Mouse (Mus musculus) lung, embryonic 15.5 days (tissue): ENCODE measurements around the gene Rasa1. TPM values are rescaled to one million over a fixed set of nuclear protein-coding genes. Genes with fewer than 3 reads are reported as not detected.

Experiments used
- ATAC-seq: fragments of 200-750 bp; cut with Nextera tagmentation; 2 replicates; pipeline ENCODE4 v1.8.0; 2017; ENCODE audit warnings: moderate number of reproducible peaks, borderline replicate concordance; ENCODE audit not compliant: low FRiP score, low TSS enrichment; ENCODE audit errors: extremely low read depth
- H3K27ac ChIP-seq: fragments of 300-500 bp; sonication (generic); 2 replicates; pipeline ENCODE4 v1.5.1; 2015; ENCODE audit warnings: moderate library complexity, mild to moderate bottlenecking, inconsistent platforms
- H3K27me3 ChIP-seq: fragments of 300-500 bp; sonication (generic); 2 replicates; pipeline ENCODE4 v1.6.1; 2015; ENCODE audit warnings: inconsistent platforms
- H3K36me3 ChIP-seq: fragments of 300-500 bp; sonication (generic); 2 replicates; pipeline ENCODE4 v1.6.1; 2015; ENCODE audit warnings: inconsistent platforms
- H3K4me1 ChIP-seq: fragments of 300-500 bp; sonication (generic); 2 replicates; pipeline ENCODE4 v1.6.1; 2015; ENCODE audit warnings: inconsistent platforms
- H3K4me2 ChIP-seq: fragments of 300-500 bp; sonication (generic); 2 replicates; pipeline ENCODE4 v1.6.1; 2015; ENCODE audit warnings: inconsistent platforms, mild to moderate bottlenecking, moderate library complexity
- H3K4me3 ChIP-seq: fragments of 300-500 bp; sonication (generic); 2 replicates; pipeline ENCODE4 v1.5.1; 2015; ENCODE audit warnings: mild to moderate bottlenecking, inconsistent platforms
- H3K9ac ChIP-seq: fragments of 300-500 bp; sonication (generic); 2 replicates; pipeline ENCODE4 v1.6.1; 2015; ENCODE audit warnings: inconsistent platforms
- H3K9me3 ChIP-seq: fragments of 300-500 bp; sonication (generic); 2 replicates; pipeline ENCODE4 v1.6.1; 2016; ENCODE audit warnings: inconsistent platforms
- WGBS: fragments of 180-500 bp; shearing (Covaris S2); methylation state at CpG from one replicate; pipeline ENCODE4 v1.1.7; 2015; 5-methylcytosine and 5-hydroxymethylcytosine counted together
- polyA plus RNA-seq: library from polyadenylated mRNA; unstranded; fragments of >200 nt; fragmentation: Nextera tagmentation; extraction: Ambion mirVana; gene quantifications from 2 replicates; pipeline ENCODE4 v1.2.1, GENCODE M21; 2015

The Rasa1 gene
- 43.3 and 45.8 TPM in 2 replicates for polyA plus RNA-seq

DNA sequence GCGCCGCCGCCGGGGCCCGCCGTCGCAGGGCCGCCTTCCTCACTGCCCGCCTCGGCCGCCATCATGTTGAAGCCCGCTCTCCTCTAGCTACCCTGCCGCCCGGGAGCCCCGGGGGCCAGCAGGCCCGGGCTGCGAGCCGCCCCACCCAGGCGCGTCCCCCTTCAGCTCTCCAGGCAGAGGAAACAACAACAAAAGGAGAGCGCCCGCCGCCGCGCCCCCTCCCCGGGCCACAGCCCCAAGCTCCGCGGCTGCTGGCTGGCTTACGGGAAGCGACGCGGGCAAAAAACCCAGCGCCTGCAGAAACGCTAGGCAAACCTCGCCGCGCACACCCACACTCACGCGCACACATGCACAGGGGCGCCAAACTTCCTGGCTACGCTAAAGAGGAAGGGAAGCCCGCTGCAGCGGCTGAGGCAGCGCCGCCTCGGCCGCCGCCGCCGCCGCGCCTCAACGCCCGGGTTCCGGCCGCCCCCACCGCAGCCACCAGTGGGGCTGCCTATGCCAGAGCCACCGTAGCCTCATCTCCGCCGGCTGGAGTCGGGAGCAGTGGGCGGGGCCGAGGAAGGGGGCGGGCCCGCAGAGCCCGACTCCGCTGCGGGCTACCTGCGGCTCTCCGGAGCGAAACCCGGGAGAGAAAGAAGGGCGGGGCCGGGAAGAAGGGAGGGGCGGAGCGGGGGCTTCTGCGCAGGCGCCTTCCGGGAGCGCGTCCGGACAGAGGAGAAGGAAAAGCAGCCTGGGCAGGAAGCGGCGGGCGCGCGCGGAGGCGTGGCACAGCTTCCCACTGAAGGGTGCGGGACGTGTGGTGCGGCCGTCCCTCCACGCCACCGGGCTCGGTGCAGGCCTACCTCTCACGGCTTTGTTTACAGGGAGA lies at the start of gene Rasa1:
Gene Rasa1, minus strand, starts transcription at position 288 of the 871 bp plus-strand sequence.
- Histone ChIP-seq H3K9me3 (no peaks in the 10 kb centered on the region), H3K36me3 (no peaks in the 10 kb centered on the region), H3K4me1 (peaks cover 4% of the 10 kb centered on the region; the same call in 1 of the 2 replicates), H3K4me3 (peak within 1 kb of the TSS; percentile 97), H3K27me3 (no peaks in the 10 kb centered on the region), H3K4me2 (peak within 1 kb of the TSS; percentile 55), H3K27ac (peak within 1 kb of the TSS; percentile 100), H3K9ac (peak within 1 kb of the TSS; percentile 98)
- WGBS: under 1% methylated on average over 92 of the region's 97 CpGs
- ATAC-seq: peak; percentile 99

DNA sequence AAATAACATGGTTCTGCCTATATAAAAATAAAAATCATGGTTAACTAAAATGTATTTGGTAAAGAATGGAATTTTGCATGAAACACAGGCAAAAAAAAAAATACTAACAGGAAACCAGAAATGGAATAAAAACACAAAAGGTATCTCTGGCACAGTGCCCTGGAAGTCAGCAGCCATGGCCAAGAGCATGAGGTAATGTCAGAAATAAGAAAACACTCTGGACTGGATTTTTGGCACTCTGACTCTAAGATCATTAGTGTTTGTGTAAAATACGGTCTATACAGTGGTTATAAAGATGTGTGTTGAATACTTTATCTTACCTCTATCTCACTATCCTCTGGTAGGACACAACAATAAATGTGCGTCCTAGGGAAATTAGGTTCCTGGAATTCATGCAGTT lies 22.6 kb upstream of the Rasa1 start:
- H3K4me1 ChIP-seq: no peaks in the 10 kb centered on the region
- H3K4me2 ChIP-seq: no peak overlapping the region
- H3K9ac ChIP-seq: no peak overlapping the region
- no peaks in the 10 kb centered on the region for H3K9me3 ChIP-seq
- no peak overlapping the region for H3K4me3 ChIP-seq
- no peaks in the 10 kb centered on the region for H3K27me3 ChIP-seq
- no peak overlapping the region for H3K27ac ChIP-seq
- no peak for ATAC-seq
- H3K36me3 ChIP-seq: no peaks in the 10 kb centered on the region
- WGBS: 61% methylated on average over 2 of the region's 2 CpGs

DNA sequence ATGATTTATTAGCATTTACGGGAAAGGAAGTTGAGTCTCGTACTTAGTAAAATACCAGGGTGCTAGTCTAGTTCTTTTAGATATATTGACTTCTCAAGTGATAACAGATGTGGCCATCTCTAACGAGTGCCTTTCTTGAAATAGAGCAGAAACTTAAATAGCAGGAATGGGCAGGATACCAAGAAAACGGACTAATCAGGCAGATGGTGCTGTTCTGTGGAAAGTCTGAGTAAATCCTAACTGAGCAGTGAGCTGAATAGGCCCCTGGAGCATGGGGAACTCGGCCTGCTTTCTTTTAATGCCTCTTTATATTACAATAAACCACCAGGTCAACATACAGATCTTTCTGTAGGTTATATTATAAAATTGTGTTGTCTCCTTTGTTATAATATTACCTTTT lies 22.0 kb upstream of the Rasa1 start:
- Histone ChIP-seq H3K4me2 (no peak overlapping the region), H3K9ac (no peak overlapping the region), H3K4me3 (no peak overlapping the region), H3K36me3 (no peaks in the 10 kb centered on the region), H3K4me1 (no peaks in the 10 kb centered on the region), H3K27me3 (no peaks in the 10 kb centered on the region), H3K27ac (no peak overlapping the region), H3K9me3 (no peaks in the 10 kb centered on the region)
- no peak for ATAC-seq
- WGBS: 51% methylated on average over 5 of the region's 5 CpGs

DNA sequence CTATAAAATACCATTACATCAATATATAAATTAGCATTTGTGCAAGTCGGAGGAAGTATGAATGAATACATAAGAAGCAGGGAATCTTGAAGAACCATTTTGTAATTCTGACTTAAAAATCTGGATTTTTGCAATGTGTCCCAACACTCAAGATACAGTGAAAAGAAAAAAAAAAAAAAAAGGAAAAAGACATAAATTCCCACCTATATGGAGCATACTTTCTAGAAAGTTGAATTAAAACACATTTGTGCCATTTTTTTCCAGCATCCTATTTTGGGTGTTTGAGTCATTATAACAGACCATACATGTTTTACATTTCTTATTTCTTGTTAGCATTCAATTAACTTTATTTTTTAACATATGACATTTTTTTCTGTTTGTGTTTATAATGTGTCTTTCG lies 21.6 kb upstream of the Rasa1 start:
- Histone ChIP-seq H3K4me2 (no peak overlapping the region), H3K9ac (no peak overlapping the region), H3K27me3 (no peaks in the 10 kb centered on the region), H3K4me1 (no peaks in the 10 kb centered on the region), H3K4me3 (no peak overlapping the region), H3K36me3 (no peaks in the 10 kb centered on the region), H3K27ac (no peak overlapping the region), H3K9me3 (no peaks in the 10 kb centered on the region)
- WGBS: 87% methylated on average over 2 of the region's 2 CpGs
- no peak for ATAC-seq

DNA sequence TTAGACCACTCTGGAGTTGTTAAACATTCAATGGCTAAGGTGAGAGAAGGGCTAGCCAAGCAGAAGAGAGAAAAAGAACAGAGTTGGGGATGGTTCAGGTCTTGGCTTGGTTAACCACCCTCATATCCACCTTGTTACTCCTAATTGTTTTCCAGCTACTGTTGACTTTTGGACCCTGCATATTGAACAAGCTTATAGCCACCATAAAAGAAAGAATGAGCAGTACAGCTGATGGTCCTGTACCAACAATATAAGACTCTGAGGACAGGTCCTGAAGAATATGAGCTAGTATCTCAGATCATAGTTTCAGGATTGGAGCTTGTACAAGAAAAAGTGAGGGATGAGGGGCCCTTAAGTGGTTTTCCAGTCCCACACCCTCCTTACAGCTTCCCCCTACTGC lies 17.1 kb upstream of the Rasa1 start:
- Histone ChIP-seq H3K27me3 (no peaks in the 10 kb centered on the region), H3K36me3 (no peaks in the 10 kb centered on the region), H3K4me3 (no peak overlapping the region), H3K9me3 (no peaks in the 10 kb centered on the region), H3K4me1 (no peaks in the 10 kb centered on the region), H3K4me2 (no peak overlapping the region), H3K9ac (no peak overlapping the region), H3K27ac (no peak overlapping the region)
- ATAC-seq: no peak

DNA sequence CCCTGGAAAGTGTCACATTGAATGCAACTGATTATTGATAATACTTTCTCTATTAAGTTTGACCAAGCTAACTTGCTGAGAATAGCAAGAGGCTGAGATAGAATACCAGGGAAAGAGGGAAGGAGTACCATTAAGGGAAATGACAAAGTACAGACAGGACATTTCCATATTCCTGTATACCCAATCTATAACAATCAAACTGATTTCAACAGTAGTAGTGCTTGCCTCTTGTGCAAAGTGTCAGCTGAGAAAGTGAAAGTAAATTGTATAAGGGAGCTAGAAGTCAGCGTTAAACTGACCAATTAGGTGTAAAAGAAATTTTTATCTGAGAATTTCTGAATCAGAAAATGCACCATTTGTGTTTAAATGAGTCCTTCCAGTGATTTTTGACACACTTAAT lies 1.7 kb upstream of the Rasa1 start:
- Histone ChIP-seq H3K36me3 (no peaks in the 10 kb centered on the region), H3K9me3 (no peaks in the 10 kb centered on the region), H3K9ac (no peak overlapping the region), H3K27me3 (no peaks in the 10 kb centered on the region), H3K4me1 (peaks cover 4% of the 10 kb centered on the region; the same call in 1 of the 2 replicates), H3K4me2 (no peak overlapping the region), H3K4me3 (no peak overlapping the region), H3K27ac (no peak overlapping the region)
- ATAC-seq: no peak
- WGBS: 56% methylated on average over 1 of the region's 1 CpGs

DNA sequence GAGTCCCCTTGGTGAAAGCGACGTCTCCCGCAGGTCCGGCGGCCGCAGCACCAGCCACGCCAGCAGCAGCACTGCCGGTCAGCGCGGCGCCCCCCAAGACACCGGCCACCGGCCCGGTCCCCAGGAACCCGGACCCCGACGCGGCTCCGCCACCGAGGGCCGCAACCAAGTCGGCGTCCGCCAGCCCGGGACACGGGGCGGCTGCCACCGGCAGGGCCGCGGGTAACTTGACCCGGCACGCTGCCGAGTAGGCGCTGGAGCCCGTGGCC lies 422 bp downstream of the Rasa1 start:
- peaks cover 4% of the 10 kb centered on the region; the same call in 1 of the 2 replicates for H3K4me1 ChIP-seq
- peak overlapping the region; percentile 55 for H3K4me2 ChIP-seq
- H3K27ac ChIP-seq: peak overlapping the region; percentile 100
- 0% methylated on average over 34 of the region's 35 CpGs for WGBS
- ATAC-seq: 0 out of 2 replicates have a peak, but pooled peaks have one; percentile 1
- H3K9me3 ChIP-seq: no peaks in the 10 kb centered on the region
- peak overlapping the region; percentile 97 for H3K4me3 ChIP-seq
- H3K36me3 ChIP-seq: no peaks in the 10 kb centered on the region
- H3K9ac ChIP-seq: peak overlapping the region; percentile 98
- H3K27me3 ChIP-seq: no peaks in the 10 kb centered on the region

DNA sequence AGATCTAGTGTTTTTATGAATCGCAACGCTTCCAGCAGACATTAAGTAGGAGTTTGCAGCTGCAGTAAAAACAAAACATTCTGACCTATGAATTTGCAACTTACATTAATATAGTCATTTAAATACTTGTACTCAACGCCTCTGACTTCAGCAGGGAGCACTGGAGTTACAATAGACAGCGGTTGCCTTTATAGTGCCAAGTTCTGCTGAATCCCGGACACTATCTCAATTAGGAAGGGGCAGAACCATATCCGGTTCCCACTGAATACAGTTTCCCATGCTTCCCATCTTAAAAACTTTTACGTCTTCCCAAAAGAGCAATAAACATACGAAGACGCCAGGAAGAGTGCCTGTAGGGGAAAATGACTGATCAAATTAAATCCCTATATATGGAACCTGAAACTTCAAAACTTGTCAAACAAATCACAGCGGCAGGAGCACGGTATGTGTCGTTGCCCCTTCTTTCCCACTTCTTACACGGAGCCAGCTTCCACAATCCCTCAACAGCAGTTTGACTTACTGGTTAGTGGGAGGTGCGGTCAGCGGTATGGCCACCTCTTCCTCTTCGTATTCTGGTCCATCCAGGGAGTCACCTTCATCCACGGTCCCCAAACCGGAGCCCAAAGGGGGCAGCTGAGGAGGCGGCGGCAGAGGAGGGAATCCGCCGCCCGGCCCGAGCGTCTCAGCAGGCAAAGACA lies 905 bp downstream of the Rasa1 start:
- Histone ChIP-seq H3K36me3 (no peaks in the 10 kb centered on the region), H3K4me1 (peaks cover 4% of the 10 kb centered on the region; the same call in 1 of the 2 replicates), H3K9ac (peak overlapping the region; percentile 98), H3K9me3 (no peaks in the 10 kb centered on the region), H3K27me3 (no peaks in the 10 kb centered on the region), H3K27ac (peak overlapping the region; percentile 100), H3K4me3 (peak overlapping the region; percentile 97), H3K4me2 (peak overlapping the region; percentile 55)
- no peak; the same call in 1 of the 2 replicates for ATAC-seq
- WGBS: under 1% methylated on average over 25 of the region's 25 CpGs

DNA sequence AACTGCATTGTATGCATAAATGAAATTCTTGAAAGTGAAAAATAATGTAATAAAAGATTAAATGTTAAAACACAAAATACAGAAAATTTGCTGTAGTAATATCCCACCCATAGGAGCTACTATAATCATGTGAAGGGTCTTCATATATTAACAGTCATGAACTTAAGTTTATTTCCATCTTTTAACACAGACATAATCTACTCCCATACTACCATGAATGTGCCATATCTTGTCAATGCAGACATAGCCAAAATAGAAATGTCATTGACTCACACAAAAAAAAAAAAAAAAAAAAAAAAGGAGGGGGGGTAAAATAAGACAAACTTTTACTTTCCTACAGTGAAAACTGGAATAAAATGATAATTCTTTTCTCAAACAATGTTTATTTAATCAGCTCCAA lies 6.3 kb downstream of the Rasa1 start:
- no peaks in the 10 kb centered on the region for H3K27me3 ChIP-seq
- no peak overlapping the region for H3K27ac ChIP-seq
- H3K9ac ChIP-seq: no peak overlapping the region
- no peak overlapping the region for H3K4me2 ChIP-seq
- H3K36me3 ChIP-seq: no peaks in the 10 kb centered on the region
- ATAC-seq: no peak
- H3K4me3 ChIP-seq: no peak overlapping the region
- H3K9me3 ChIP-seq: no peaks in the 10 kb centered on the region
- H3K4me1 ChIP-seq: peaks cover 4% of the 10 kb centered on the region; the same call in 1 of the 2 replicates

DNA sequence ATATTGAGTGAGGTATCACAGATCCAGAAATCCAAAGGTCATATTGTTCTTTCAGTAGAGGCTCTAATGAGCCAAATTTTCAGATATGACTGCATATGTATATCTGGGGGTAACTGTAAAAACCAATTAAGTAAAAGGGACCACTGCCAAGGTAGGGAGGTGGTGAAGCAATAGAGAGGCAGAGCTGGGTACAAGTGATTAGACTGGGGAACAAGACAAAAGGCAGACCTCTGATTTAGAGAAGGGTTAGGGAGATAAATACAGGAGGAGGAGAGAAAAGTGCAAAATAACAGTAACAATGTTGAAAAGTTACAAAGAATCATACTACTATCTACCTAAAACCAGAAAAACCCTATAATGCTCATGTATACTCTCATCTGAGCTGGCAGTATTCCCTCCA lies 10.0 kb downstream of the Rasa1 start:
- Histone ChIP-seq H3K4me2 (no peak overlapping the region), H3K4me1 (no peaks in the 10 kb centered on the region), H3K27me3 (no peaks in the 10 kb centered on the region), H3K9me3 (no peaks in the 10 kb centered on the region), H3K9ac (no peak overlapping the region), H3K36me3 (no peaks in the 10 kb centered on the region), H3K27ac (no peak overlapping the region), H3K4me3 (no peak overlapping the region)
- ATAC-seq: no peak

DNA sequence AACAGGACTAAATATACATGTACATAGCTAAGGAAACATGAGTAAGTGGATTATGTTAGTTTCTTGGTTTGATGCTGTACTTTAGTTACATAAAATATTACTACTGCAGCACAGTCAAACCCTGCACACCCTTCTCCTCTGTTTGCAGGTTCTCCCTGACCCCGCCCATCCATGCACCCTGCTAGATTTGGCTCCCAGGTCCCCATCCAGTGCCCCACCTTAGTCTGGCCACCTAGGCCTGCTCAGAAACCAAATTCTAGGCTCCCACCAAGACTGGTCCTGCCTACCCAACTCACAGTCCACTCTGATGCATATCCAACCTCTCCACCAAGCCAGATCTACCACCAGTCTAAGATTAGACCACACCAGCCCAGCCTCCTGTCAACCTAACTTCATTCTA lies 14.4 kb downstream of the Rasa1 start:
- no peaks in the 10 kb centered on the region for H3K4me1 ChIP-seq

DNA sequence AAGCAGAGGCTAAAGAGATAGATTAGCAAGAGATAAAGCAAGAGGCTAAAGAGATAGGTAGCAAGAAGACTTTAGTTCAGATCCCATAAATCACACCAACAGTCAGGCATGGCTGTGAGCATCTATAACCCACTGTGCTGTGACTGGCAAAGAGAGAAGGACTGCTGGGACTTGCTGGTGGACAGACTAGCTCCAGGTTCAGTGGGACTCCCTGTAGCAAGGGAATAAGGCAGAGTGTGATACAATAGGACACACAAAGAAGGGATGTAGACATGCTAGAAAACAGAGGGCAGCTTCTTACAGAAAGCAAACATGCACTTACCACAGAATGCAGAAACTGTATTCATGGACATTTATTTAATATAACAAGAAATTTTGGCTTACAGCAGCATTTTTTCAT lies 15.1 kb downstream of the Rasa1 start:
- Histone ChIP-seq H3K27me3 (no peaks in the 10 kb centered on the region), H3K36me3 (no peaks in the 10 kb centered on the region), H3K4me3 (no peak overlapping the region), H3K4me2 (no peak overlapping the region), H3K9me3 (no peaks in the 10 kb centered on the region), H3K27ac (no peak overlapping the region), H3K9ac (no peak overlapping the region), H3K4me1 (no peaks in the 10 kb centered on the region)
- no peak for ATAC-seq

More for the DNA sequence above, 14.4 kb downstream of the Rasa1 start:
- 89% methylated on average over 1 of the region's 1 CpGs for WGBS
- H3K4me3 ChIP-seq: no peak overlapping the region
- no peak overlapping the region for H3K4me2 ChIP-seq
- H3K27me3 ChIP-seq: no peaks in the 10 kb centered on the region
- H3K36me3 ChIP-seq: no peaks in the 10 kb centered on the region
- ATAC-seq: no peak
- no peaks in the 10 kb centered on the region for H3K9me3 ChIP-seq
- H3K27ac ChIP-seq: no peak overlapping the region
- H3K9ac ChIP-seq: no peak overlapping the region
